Comparison of ENCODE assay signal across 19 mouse cellular contexts in the genomic region with DNA sequence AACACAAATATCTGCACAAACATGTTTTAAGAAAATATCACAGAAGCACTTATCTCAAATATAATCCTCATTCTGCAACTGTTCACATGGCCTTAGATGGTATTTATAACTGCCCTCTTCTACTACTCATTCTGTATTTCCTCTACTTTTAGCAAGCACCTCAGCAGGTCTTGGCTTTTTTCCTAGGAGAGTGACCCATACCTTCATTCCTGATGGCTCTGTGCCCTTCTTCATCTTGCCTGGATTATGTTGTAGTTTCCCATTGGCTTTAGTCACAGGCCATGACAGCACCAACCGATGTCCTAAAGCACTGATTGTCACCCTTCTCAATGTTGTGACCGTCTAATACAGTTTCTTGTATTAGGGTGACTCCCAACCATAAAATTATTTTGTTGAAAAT.
DNase-seq lines count a peak whose midpoint lies in the region; ATAC-seq lines count a peak whose summit lies in the region.
"Had no signal": no experiment of that assay in that cellular context is flagged by ENCODE, and none has a peak within 500 bp of the region (broad histone marks: within the 10 kb centered on the region; RNA-seq: fewer than 3 reads in every experiment).

No protein-coding gene starts in this region.

- DNase-seq in cerebellum, postnatal 10 days = peak; percentile 71 to 76
- no peak for DNase-seq in cerebellum, adult 9-11 months
- DNase-seq in cerebellum, postnatal 14 days = peak; percentile 47 to 74
- peak; percentile 20 to 58 for DNase-seq in cerebellum, postnatal 25 days
- DNase-seq in cerebellum, adult 18-20 months = no peak
- DNase-seq: adrenal gland, adult 2 months; adrenal gland, adult 8-10 months; adrenal gland, postnatal 10 days; adrenal gland, postnatal 14 days; adrenal gland, postnatal 25 days; adrenal gland, postnatal 36 days; B cell, adult 2 months; cerebellum, adult 11 months; cerebellum, adult 11-12 months; cerebellum, adult 8-10 months had no signal

- ATAC-seq in cerebellum, adult (ENCODE audit: insufficient number of reproducible peaks, low FRiP score, low TSS enrichment) = no peak
- ATAC-seq: activated CD4-positive, CD25-positive, alpha-beta regulatory T cell, adult 4 months; CD4-positive, CD25-positive, alpha-beta regulatory T cell, adult 4 months; Patski had no signal

Comparison
In these comparisons a context has a peak if more than half of its experiments do, and no peak if none do; other contexts are left out.
1. DNase-seq: peak in cerebellum, postnatal 10 days (2 of 2), cerebellum, postnatal 14 days (2 of 2) and cerebellum, postnatal 25 days (2 of 2); none in cerebellum, adult 9-11 months (single experiment) and cerebellum, adult 18-20 months (0 of 2).